Mouse (Mus musculus) limb, embryonic 15.5 days (tissue): Measurements from ENCODE around the gene Scp2. TPM values are rescaled to one million over a fixed set of nuclear protein-coding genes. Genes with fewer than 3 reads are reported as not detected.
A peak's percentile ranks its signal among the peaks of the same experiment; 100 is the strongest.

Source experiments
- ATAC-seq: fragments of 200-750 bp; cut with Nextera tagmentation; 2 replicates; pipeline ENCODE4 v1.8.0; 2017; ENCODE audit warnings: low read depth, moderate TSS enrichment; ENCODE audit not compliant: insufficient number of reproducible peaks, low FRiP score, low TSS enrichment
- H3K27ac ChIP-seq: fragments of 300-500 bp; sonication (generic); 2 replicates; pipeline ENCODE4 v1.5.1; 2015; ENCODE audit warnings: moderate library complexity, mild to moderate bottlenecking, inconsistent platforms
- H3K27me3 ChIP-seq: fragments of 300-500 bp; sonication (generic); 2 replicates; pipeline ENCODE4 v1.6.1; 2015; ENCODE audit warnings: inconsistent platforms
- H3K36me3 ChIP-seq: fragments of 300-500 bp; sonication (generic); 2 replicates; pipeline ENCODE4 v1.6.1; 2015; ENCODE audit warnings: inconsistent platforms
- H3K4me1 ChIP-seq: fragments of 300-500 bp; sonication (generic); 2 replicates; pipeline ENCODE4 v1.6.1; 2015; ENCODE audit warnings: inconsistent platforms
- H3K4me2 ChIP-seq: fragments of 300-500 bp; sonication (generic); 2 replicates; pipeline ENCODE4 v1.6.1; 2015; ENCODE audit warnings: mild to moderate bottlenecking, inconsistent platforms
- H3K4me3 ChIP-seq: fragments of 300-500 bp; sonication (generic); 2 replicates; pipeline ENCODE4 v1.5.1; 2015; ENCODE audit warnings: mild to moderate bottlenecking, inconsistent platforms
- H3K9ac ChIP-seq: fragments of 300-500 bp; sonication (generic); 2 replicates; pipeline ENCODE4 v1.6.1; 2015; ENCODE audit warnings: inconsistent platforms
- H3K9me3 ChIP-seq: fragments of 300-500 bp; sonication (generic); 2 replicates; pipeline ENCODE4 v1.6.1; 2016; ENCODE audit warnings: inconsistent platforms
- WGBS: fragments of 180-500 bp; shearing (Covaris S2); methylation state at CpG from one replicate; pipeline ENCODE4 v1.1.7; 2015; 5-methylcytosine and 5-hydroxymethylcytosine counted together
- polyA plus RNA-seq: library from polyadenylated mRNA; unstranded; fragments of >200 nt; fragmentation: Nextera tagmentation; extraction: Ambion mirVana; gene quantifications from 2 replicates; pipeline ENCODE4 v1.2.1, GENCODE M21; 2015

The Scp2 gene
- polyA plus RNA-seq, 1 experiment from 2014 or later, result 225 TPM

GRCm38 (mm10) chr4:108070723-108071122 lies 74.1 kb downstream of the Scp2 start:
- 5% methylated on average over 8 of the region's 8 CpGs for WGBS
- H3K4me3 ChIP-seq, result peak overlapping the region; percentile 55
- peak overlapping the region; percentile 69 for H3K4me2 ChIP-seq
- H3K27me3 ChIP-seq, result no peaks in the 10 kb centered on the region
- no peak for ATAC-seq
- H3K36me3 ChIP-seq, result peaks cover 19% of the 10 kb centered on the region
- peak overlapping the region; percentile 54 for H3K9ac ChIP-seq
- H3K27ac ChIP-seq, result peak overlapping the region; percentile 51; the same call in 1 of the 2 replicates
- peaks cover 12% of the 10 kb centered on the region for H3K4me1 ChIP-seq
- no peaks in the 10 kb centered on the region for H3K9me3 ChIP-seq

- Histone ChIP-seq H3K27ac (0 out of 2 replicates have a peak overlapping the region, but pooled peaks have one; percentile 51), H3K4me3 (peak overlapping the region; percentile 55), H3K27me3 (no peaks in the 10 kb centered on the region), H3K4me1 (peaks cover 12% of the 10 kb centered on the region), H3K36me3 (peaks cover 23% of the 10 kb centered on the region), H3K9ac (peak overlapping the region; percentile 54), H3K9me3 (no peaks in the 10 kb centered on the region), H3K4me2 (peak overlapping the region; percentile 69)
- WGBS, result 57% methylated on average over 4 of the region's 4 CpGs
- no peak for ATAC-seq
These were observed 74.5 kb downstream of the Scp2 start for GRCm38 (mm10) chr4:108070286-108070685.

GRCm38 (mm10) chr4:108068081-108068480 lies 76.7 kb downstream of the Scp2 start:
- H3K27me3 ChIP-seq, result no peaks in the 10 kb centered on the region
- 90% methylated on average over 2 of the region's 2 CpGs for WGBS
- peaks cover 12% of the 10 kb centered on the region for H3K4me1 ChIP-seq
- H3K36me3 ChIP-seq, result peaks cover 36% of the 10 kb centered on the region
- H3K4me3 ChIP-seq, result no peak overlapping the region
- no peak for ATAC-seq
- H3K9me3 ChIP-seq, result no peaks in the 10 kb centered on the region
- H3K4me2 ChIP-seq, result no peak overlapping the region
- no peak overlapping the region for H3K9ac ChIP-seq
- no peak overlapping the region for H3K27ac ChIP-seq

GRCm38 (mm10) chr4:108067261-108067660 lies 77.5 kb downstream of the Scp2 start:
- Histone ChIP-seq H3K27me3 (no peaks in the 10 kb centered on the region), H3K4me3 (no peak overlapping the region), H3K27ac (no peak overlapping the region), H3K4me2 (no peak overlapping the region), H3K36me3 (peaks cover 42% of the 10 kb centered on the region), H3K9ac (no peak overlapping the region), H3K4me1 (peaks cover 12% of the 10 kb centered on the region), H3K9me3 (no peaks in the 10 kb centered on the region)
- ATAC-seq, result no peak
- WGBS, result 89% methylated on average over 7 of the region's 7 CpGs

- H3K4me3 ChIP-seq, result no peak overlapping the region
- no peak overlapping the region for H3K4me2 ChIP-seq
- H3K27ac ChIP-seq, result no peak overlapping the region
- no peak for ATAC-seq
- H3K27me3 ChIP-seq, result no peaks in the 10 kb centered on the region
- H3K4me1 ChIP-seq, result peaks cover 11% of the 10 kb centered on the region
- 89% methylated on average over 4 of the region's 4 CpGs for WGBS
- H3K9ac ChIP-seq, result no peak overlapping the region
- H3K36me3 ChIP-seq, result peaks cover 45% of the 10 kb centered on the region
- no peaks in the 10 kb centered on the region for H3K9me3 ChIP-seq
These were observed 78.2 kb downstream of the Scp2 start for GRCm38 (mm10) chr4:108066569-108066968.

- H3K36me3 ChIP-seq, result peaks cover 55% of the 10 kb centered on the region
- H3K9me3 ChIP-seq, result no peaks in the 10 kb centered on the region
- H3K4me2 ChIP-seq, result no peak overlapping the region
- H3K27me3 ChIP-seq, result no peaks in the 10 kb centered on the region
- peaks cover 4% of the 10 kb centered on the region for H3K4me1 ChIP-seq
- H3K4me3 ChIP-seq, result no peak overlapping the region
- 81% methylated on average over 2 of the region's 2 CpGs for WGBS
- no peak overlapping the region for H3K27ac ChIP-seq
- no peak overlapping the region for H3K9ac ChIP-seq
- no peak for ATAC-seq
These were observed 79.5 kb downstream of the Scp2 start for GRCm38 (mm10) chr4:108065176-108065844.

GRCm38 (mm10) chr4:108063616-108064015 lies 81.2 kb downstream of the Scp2 start:
- no peak overlapping the region for H3K9ac ChIP-seq
- no peak for ATAC-seq
- H3K4me3 ChIP-seq, result no peak overlapping the region
- H3K27ac ChIP-seq, result no peak overlapping the region
- WGBS, result 82% methylated on average over 6 of the region's 6 CpGs
- H3K4me2 ChIP-seq, result no peak overlapping the region
- no peaks in the 10 kb centered on the region for H3K27me3 ChIP-seq
- no peaks in the 10 kb centered on the region for H3K9me3 ChIP-seq
- peaks cover 72% of the 10 kb centered on the region for H3K36me3 ChIP-seq
- H3K4me1 ChIP-seq, result no peaks in the 10 kb centered on the region

- peaks cover 65% of the 10 kb centered on the region for H3K36me3 ChIP-seq
- H3K9ac ChIP-seq, result no peak overlapping the region
- no peaks in the 10 kb centered on the region for H3K9me3 ChIP-seq
- H3K27ac ChIP-seq, result no peak overlapping the region
- H3K4me1 ChIP-seq, result no peaks in the 10 kb centered on the region
- no peak overlapping the region for H3K4me3 ChIP-seq
- no peaks in the 10 kb centered on the region for H3K27me3 ChIP-seq
- H3K4me2 ChIP-seq, result no peak overlapping the region
- WGBS, result 87% methylated on average over 5 of the region's 5 CpGs
- no peak for ATAC-seq
These were observed 82.3 kb downstream of the Scp2 start for GRCm38 (mm10) chr4:108062524-108062923.

GRCm38 (mm10) chr4:108060774-108061173 lies 84.0 kb downstream of the Scp2 start:
- no peaks in the 10 kb centered on the region for H3K27me3 ChIP-seq
- no peaks in the 10 kb centered on the region for H3K9me3 ChIP-seq
- no peak for ATAC-seq
- WGBS, result 76% methylated on average over 4 of the region's 4 CpGs
- H3K27ac ChIP-seq, result no peak overlapping the region
- H3K4me2 ChIP-seq, result no peak overlapping the region
- peaks cover 60% of the 10 kb centered on the region for H3K36me3 ChIP-seq
- H3K4me1 ChIP-seq, result no peaks in the 10 kb centered on the region
- no peak overlapping the region for H3K9ac ChIP-seq
- H3K4me3 ChIP-seq, result no peak overlapping the region

- no peak for ATAC-seq
- no peak overlapping the region for H3K27ac ChIP-seq
- H3K9ac ChIP-seq, result no peak overlapping the region
- 81% methylated on average over 19 of the region's 19 CpGs for WGBS
- no peaks in the 10 kb centered on the region for H3K27me3 ChIP-seq
- H3K9me3 ChIP-seq, result no peaks in the 10 kb centered on the region
- no peaks in the 10 kb centered on the region for H3K4me1 ChIP-seq
- H3K36me3 ChIP-seq, result peaks cover 63% of the 10 kb centered on the region
- H3K4me2 ChIP-seq, result no peak overlapping the region
- H3K4me3 ChIP-seq, result no peak overlapping the region
These were observed 85.0 kb downstream of the Scp2 start for GRCm38 (mm10) chr4:108059601-108060379.

GRCm38 (mm10) chr4:108058166-108058565 lies 86.6 kb downstream of the Scp2 start:
- 79% methylated on average over 10 of the region's 10 CpGs for WGBS
- H3K27me3 ChIP-seq, result no peaks in the 10 kb centered on the region
- no peak for ATAC-seq
- no peak overlapping the region for H3K4me3 ChIP-seq
- H3K4me1 ChIP-seq, result no peaks in the 10 kb centered on the region
- H3K27ac ChIP-seq, result no peak overlapping the region
- no peak overlapping the region for H3K9ac ChIP-seq
- peaks cover 65% of the 10 kb centered on the region for H3K36me3 ChIP-seq
- no peak overlapping the region for H3K4me2 ChIP-seq
- H3K9me3 ChIP-seq, result no peaks in the 10 kb centered on the region

- H3K4me3 ChIP-seq, result no peak overlapping the region
- no peak for ATAC-seq
- WGBS, result 81% methylated on average over 2 of the region's 2 CpGs
- no peaks in the 10 kb centered on the region for H3K27me3 ChIP-seq
- H3K4me2 ChIP-seq, result no peak overlapping the region
- no peaks in the 10 kb centered on the region for H3K4me1 ChIP-seq
- no peak overlapping the region for H3K9ac ChIP-seq
- no peak overlapping the region for H3K27ac ChIP-seq
- H3K9me3 ChIP-seq, result no peaks in the 10 kb centered on the region
- peaks cover 67% of the 10 kb centered on the region for H3K36me3 ChIP-seq
These were observed 87.6 kb downstream of the Scp2 start for GRCm38 (mm10) chr4:108057247-108057646.
